Mouse (Mus musculus): Measurements from ENCODE around the gene Ap1g2.
A peak's percentile ranks its signal among the peaks of the same experiment; 100 is the strongest.

Ap1g2 gene

DNA sequence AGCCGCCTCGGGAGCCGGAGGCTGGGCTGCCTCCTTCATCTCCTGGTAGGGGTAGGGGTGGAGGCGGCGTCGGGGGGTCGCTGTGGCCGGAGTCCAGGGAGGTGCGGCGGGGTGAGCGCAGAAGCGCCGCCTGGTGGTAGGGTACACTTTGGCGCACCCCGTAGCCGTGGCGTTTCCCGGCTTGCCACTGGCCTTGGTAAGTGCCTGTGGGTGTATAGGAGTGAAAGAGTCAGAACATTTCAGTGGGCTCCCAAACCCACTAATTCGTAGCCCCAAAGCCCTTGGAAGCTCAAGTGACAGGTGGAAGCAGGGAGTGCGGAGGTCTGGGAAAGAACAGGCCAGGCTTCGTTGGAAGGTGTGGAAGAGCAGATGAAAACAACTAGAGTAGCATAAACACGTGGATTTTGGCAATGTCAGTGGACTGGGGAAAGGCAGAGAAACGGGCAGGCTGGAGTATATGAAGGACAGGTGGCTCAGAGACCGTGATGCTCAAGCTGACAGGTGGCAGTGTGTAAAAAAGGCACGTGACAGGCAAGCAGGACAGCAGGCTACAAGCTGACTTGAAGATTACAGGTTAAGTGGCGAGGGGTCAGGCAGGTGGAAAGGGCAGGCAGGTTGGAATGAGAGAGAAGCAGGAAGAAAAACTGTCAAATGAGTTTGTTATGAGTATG, 7.7 kb upstream of the Ap1g2 start:
- DNase-seq (ENCODE audit: low read depth in 1 of 2, low spot score in 2 of 2) = no peak

DNA sequence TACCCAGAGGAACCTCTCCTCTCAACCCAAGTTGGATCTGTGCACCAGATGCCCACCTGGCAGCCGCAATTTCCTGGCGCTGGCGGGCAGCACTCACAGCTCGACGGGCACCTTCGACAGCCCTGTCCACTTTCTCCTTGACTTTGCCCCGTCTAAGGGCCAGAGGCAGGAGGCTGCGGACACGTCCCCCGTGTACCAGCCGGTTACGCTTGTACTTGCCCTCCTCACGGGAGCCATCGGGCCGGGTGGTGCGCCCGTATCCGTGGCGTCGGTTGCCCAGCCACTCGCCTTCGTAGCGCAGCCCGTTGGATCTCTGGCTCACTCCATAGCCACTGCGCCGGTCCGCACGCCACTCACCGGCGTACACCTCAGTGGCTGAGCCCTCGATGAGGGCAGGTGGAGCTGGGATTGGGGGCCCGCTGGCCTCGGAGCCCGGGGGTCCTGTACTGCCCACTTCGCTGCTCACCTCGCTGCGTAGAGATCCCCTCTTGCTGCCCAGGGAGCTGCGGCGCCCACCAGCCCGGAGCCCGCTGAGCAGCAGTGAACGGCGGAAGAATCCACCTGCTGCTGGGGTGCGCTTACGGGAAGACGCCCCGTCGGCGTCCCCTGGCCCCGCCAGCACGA, 7.1 kb upstream of the Ap1g2 start:
- no peak for DNase-seq (ENCODE audit: low read depth in 1 of 2, low spot score in 2 of 2)

GRCm38 (mm10) chr14:55111720-55112119, 5.3 kb upstream of the Ap1g2 start:
- no peak for DNase-seq (ENCODE audit: low read depth in 1 of 2, low spot score in 2 of 2)

DNA sequence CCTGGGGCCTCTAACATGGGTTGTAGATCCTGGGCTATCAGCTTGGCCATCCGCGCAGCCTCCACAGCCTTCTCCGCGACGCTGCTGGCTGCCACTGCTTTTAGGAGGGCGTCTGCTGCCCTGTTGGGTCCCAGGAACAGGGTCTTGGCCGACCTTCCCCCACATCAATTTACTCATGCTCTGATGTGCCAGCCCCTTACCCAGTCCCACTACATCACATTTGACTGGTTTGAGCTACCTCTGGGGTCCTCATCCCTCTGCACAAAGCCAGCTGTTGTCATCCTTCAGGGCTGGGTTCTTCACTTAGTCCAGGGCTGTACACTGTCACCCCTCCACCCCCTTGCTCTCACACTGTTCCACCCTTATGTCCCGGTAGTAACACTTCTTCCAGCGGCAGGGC, 3.7 kb upstream of the Ap1g2 start:
- DNase-seq (ENCODE audit: low read depth in 1 of 2, low spot score in 2 of 2) = no peak

GRCm38 (mm10) chr14:55109048-55109873, 2.9 kb upstream of the Ap1g2 start:
- DNase-seq (ENCODE audit: low read depth in 1 of 2, low spot score in 2 of 2) = no peak

DNA sequence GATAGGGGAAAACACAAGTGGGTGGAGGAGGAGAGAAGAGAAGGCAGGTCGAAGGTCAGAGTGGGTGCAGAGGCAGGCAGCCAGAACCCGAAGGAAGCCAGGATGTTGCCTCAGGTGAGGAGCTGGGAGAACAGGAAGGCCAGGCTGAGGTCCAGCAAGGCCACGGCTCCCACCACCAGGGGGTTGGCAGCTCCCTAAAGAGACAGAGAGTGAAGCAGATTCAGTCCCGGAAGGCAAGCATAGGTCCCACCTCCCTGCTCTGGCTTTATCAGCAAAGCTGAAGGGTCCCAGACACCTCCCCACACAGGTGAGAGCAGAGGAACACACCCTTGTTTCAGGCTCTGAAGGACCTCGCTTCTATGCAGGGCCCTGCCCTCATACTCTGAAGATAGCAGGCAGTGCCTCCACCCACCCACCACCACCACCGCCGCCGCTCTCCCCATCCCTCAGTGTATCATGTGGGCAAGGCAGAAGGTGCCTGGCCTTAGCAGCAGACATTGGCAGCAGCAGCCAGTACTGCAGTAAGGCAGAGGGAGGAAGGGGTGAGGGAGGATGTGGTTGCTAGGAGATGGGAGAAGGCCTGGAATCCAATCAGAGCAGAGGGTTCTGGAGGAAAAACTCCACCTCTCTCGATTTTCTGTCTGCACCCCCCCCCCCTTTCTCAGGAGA, 1.9 kb upstream of the Ap1g2 start:
- DNase-seq (ENCODE audit: low read depth in 1 of 2, low spot score in 2 of 2) = no peak

GRCm38 (mm10) chr14:55106990-55107389, 597 bp upstream of the Ap1g2 start:
- no peak for DNase-seq (ENCODE audit: low read depth in 1 of 2, low spot score in 2 of 2)

DNA sequence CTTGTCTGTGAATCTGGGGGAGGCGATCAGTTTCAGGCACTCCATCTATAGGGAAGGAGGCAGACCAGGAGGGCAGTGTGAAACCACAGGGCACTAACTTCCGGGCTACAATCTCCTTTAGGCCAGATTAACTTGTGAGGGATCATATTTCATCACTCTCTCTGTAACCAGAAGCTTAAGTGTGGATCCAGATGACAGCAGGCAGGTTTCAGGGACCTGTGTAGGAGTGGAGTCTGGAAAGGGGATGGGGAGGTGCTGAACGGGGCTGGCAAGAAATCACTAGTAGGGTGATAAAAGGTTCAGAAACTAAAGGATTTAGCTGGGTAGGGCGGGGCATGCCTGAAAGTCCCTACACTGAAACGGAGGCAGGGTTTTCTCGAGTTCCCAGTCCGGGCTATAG, 1.0 kb downstream of the Ap1g2 start:
- DNase-seq (ENCODE audit: low read depth in 1 of 2, low spot score in 2 of 2) = no peak

DNA sequence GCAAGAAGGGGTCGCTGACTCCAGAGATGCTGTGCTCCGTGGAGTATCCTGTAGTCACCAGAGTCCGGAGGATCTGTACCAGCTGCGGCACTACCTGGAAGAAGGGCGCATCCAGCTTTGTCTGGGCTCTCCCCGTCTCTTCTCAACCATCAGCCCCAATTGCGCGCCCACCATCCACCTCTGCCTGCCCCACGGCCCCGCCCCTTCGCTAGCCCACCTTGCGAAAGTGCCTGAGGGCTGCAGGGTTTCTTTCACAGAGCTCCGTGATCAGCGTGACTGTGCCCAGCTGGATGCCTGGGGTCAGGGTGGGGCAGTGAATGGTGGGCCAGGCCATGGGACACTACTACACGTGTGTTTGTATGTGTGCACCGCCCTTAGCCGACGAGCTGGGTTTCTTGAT, 2.0 kb downstream of the Ap1g2 start:
- no peak for DNase-seq (ENCODE audit: low read depth in 1 of 2, low spot score in 2 of 2)

DNA sequence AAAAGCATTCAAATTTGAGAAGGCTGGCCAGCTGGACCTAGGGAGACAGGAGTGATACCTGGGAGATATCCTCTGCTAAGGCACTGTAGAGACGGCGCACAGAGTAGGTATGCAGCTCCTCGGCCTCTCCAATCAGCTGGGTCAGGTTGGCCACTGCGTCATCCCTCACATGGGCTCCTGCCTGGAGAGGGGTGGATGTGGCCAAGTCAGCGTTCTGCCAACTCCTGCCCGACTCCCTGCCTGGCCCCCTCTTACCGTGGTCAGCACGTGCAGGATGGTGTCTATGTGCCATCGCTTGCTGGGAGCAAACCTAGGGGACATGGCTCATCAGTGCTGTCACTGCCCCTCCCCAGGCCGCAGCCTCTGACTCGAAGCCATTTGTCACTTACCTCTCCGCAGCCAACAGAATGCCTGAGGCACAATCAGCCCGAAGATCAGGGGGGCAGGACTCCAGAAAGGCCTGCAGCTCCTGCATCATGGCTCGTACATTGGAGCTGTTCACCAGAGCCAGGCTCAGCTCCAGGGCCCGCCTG, 4.1 kb downstream of the Ap1g2 start:
- no peak for DNase-seq (ENCODE audit: low read depth in 1 of 2, low spot score in 2 of 2)

GRCm38 (mm10) chr14:55101592-55101991, 4.8 kb downstream of the Ap1g2 start:
- DNase-seq (ENCODE audit: low read depth in 1 of 2, low spot score in 2 of 2) = no peak

DNA sequence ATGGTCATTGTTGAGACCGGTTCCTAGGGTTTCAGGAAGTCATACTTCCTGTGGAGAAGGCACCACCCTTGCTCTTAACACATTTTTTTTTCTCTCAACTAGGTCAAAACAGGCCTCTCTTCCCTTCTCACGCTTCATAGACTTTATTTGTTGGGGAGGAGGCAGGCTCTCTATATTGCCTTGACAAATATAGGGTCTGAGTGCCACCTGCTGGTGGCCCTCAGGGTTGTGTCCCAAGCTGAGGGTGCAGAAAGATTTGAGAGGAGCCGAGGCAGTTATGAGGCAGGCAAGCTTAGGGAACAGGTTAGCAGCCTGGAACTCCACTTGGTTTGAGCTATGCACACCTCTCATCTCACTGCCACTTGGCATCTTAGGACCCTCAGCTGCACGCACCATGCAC, 8.3 kb downstream of the Ap1g2 start:
- DNase-seq (ENCODE audit: low read depth in 1 of 2, low spot score in 2 of 2) = no peak

- DNase-seq (ENCODE audit: low read depth in 1 of 2, low spot score in 2 of 2) = no peak
These were observed 8.7 kb downstream of the Ap1g2 start for GRCm38 (mm10) chr14:55097646-55098045.

DNA sequence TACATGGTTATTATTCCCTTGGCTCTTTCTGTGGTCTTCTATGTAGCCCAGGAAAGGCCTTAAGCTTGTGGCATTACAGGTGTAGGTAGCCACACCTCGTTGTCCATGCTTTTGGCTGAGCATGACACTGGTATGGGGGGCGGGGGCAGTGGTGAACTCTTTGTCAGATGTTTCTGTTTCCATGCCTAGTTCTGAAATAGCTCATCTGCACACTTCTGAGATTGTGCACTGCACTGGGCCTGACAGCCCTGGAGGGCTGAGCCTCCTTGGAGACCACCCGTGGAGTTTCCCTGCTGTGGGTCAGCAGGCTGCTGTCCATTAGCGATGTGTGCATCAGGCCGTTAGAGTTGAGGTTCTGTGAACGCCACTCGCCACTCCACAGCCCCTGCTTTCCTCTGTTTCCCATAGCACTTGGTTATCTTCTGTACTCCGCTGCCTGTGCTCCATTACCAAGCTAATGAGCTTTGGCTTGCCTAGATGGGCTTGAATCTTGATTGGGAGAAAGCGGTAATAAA, 9.8 kb downstream of the Ap1g2 start:
- no peak for DNase-seq (ENCODE audit: low read depth in 1 of 2, low spot score in 2 of 2)

- no peak for DNase-seq (ENCODE audit: low read depth in 1 of 2, low spot score in 2 of 2)
These were observed 10.7 kb downstream of the Ap1g2 start for GRCm38 (mm10) chr14:55095671-55096070.

GRCm38 (mm10) chr14:55095263-55095662, 11.1 kb downstream of the Ap1g2 start:
- DNase-seq (ENCODE audit: low read depth in 1 of 2, low spot score in 2 of 2) = no peak

DNA sequence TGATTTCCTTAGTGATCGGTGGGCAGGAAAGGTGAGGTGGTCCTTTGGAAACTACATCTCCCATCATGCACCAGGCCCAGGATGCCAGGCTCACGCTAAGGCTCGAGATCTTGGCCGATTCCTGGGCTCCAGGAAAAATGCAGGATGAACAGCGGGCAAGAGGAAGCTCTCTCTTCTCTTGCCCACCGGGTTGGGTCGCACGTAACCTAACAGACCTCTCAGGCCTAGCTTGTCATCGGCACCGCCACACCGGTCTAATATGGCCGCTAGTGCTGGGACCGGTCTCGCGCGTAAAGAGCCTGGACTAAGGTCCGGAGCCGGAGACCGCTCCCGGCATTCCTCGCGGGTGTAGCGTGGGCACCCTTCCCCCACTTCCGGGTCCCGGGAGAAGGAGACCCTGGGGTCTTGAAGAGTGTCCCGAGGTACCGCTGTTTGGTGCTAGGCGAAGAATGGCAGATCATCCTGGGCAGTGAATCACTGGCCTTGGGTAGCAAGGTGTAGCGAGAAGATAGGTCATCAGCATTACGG, 11.6 kb downstream of the Ap1g2 start, which contains the start of gene Thtpa:
Thtpa (plus strand) TSS at position 81 of the 528 bp plus-strand sequence.
- DNase-seq (ENCODE audit: low read depth in 1 of 2, low spot score in 2 of 2) = no peak

- DNase-seq (ENCODE audit: low read depth in 1 of 2, low spot score in 2 of 2) = no peak
These were observed 12.5 kb downstream of the Ap1g2 start for GRCm38 (mm10) chr14:55093927-55094326.

- DNase-seq (ENCODE audit: low read depth in 1 of 2, low spot score in 2 of 2) = peak; percentile 67 to 69
These were observed 14.3 kb downstream of the Ap1g2 start, which contains the start of gene Zfhx2 for GRCm38 (mm10) chr14:55092011-55092577. Gene Zfhx2 (minus strand): TSS chr14:55092324.

DNA sequence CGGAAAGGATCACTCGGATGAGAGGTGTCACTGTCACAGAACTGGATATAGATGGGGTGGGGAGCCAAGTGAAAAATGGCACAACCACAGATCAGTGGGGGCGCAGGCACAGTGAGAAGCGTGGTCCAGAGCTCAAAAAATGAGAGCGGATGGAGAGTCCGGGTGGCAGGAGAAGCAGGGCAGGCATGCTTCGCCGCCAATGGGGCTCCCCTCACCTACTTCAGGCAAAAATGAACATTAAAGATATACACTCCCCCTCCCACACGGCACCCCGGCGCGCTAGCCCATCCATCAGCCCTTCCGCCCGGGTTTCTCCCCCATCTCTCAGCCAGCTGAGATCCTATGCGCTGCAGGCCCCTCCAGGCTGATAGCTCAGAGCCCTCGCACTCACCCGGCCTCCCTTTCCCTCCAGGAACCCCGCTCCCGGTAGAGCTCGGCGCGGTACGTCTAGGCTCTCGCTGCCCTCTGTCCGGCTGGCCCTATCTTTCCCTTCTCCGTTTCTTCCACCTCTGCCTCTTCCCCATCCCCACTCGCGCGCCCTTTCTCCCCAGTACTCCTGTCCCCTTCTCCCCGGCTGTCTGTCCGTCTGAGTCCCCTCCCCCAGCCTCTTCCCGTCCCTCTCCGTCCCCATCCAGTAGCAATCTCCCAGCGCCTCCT, 15.1 kb downstream of the Ap1g2 start:
- no peak for DNase-seq (ENCODE audit: low read depth in 1 of 2, low spot score in 2 of 2)
